Mouse (Mus musculus): ENCODE data around the gene Ccdc162. TPM values are rescaled to one million over a fixed set of nuclear protein-coding genes. Genes with fewer than 3 reads are reported as not detected.

Ccdc162 gene
- polyA plus RNA-seq (2015; fragmentation: Nextera tagmentation; extraction: Ambion mirVana) = 1.5 and 2.1 TPM in 2 replicates

GRCm38 (mm10) chr10:41716029-41716897 lies at the start of gene Ccdc162:
TSS of gene Ccdc162 (minus strand) at chr10:41716634.

DNA sequence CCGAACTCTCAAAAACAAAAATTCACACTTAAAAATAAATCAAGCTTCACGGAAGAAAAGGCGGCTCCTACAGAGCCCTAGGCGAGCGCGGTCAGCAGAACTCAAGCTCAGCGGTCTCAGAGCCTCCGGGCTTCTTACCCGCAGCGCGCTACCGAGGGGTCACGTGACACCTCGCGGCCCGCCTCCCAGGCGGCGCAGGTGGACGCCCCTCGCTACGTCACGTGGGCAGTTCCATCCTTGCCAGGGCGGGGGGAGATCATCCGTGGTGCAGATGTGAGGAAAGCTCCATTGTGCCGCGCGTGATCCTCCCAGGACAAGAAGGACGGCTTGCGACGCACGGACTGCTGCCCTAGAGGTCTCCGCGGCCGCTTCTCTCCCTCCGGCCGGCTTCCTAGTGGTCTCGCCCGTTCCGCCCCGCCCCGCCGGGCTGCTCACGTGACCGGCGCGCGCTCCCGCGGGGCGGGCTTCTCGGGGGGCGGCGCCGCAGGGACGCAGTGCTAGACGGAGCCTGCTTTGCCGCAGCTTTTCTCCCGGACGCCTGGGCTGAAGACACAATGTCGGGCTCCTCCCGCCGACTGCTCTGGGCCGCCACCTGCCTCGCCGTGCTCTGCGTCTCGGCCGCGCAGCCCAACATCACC lies 197.3 kb downstream of the Ccdc162 start, which contains the start of gene Cd164:
Cd164 (plus strand) TSS at position 434 of the 638 bp plus-strand sequence.

DNA sequence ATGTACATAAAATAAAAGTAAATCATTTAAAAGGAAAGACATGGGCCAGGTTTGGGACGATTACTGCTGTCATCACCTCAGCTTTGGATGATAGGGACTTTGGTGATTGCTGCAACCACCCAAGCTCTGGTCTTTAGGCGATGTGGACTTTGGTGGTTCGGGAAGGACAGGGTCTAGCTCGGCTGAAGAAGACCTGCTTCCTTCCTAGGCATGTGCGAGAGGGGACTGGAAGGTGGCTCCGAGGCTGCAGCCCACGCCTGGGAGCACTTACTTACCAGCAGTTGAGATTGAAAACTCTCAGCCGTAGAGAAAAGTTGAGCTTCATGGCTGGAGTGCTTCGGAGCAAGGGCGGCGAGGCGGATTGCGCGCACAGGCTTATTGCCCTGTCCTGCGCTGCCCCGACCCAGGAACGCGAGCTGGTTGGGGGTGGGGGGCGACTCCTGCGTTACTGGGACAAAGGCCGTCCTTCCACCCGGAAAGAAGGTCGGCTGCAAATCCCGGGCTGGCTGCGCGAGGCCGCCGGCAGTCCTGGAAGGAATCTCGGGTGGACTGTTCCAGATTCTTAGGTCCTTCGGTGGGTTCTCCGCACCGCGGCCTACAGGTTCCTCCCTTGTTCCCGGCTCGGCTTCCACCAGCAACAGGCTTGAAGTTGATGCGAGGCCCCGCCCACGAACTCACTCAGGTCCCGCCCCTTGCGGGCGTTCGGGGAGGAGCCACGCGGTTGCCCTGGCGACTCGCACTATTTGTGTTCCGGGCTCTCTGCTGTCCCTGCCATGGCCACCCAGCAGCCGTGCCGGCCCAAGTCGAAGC lies 226.5 kb downstream of the Ccdc162 start, which contains the start of the genes Smpd2 and Ppil6:
Smpd2 (minus strand) TSS at position 662 of the 810 bp plus-strand sequence.
Ppil6 (plus strand) TSS at position 732 of the 810 bp plus-strand sequence.

Small RNAs within 50 kb of the gene (microRNA-seq; reads per million reads assigned to microRNA genes)
- gene Mir3473b = not detected

Other genes starting within 250 kb of the Ccdc162 start
- 24.3 and 26.9 TPM in 2 replicates for gene Mical1, start 240.3 kb downstream of the Ccdc162 start, polyA plus RNA-seq (2015; fragmentation: Nextera tagmentation; extraction: Ambion mirVana)
- 40.4 and 48.6 TPM in 2 replicates for gene Smpd2, start 226.3 kb downstream of the Ccdc162 start, polyA plus RNA-seq (2015; fragmentation: Nextera tagmentation; extraction: Ambion mirVana)
- gene Ppil6, start 226.2 kb downstream of the Ccdc162 start, polyA plus RNA-seq (2015; fragmentation: Nextera tagmentation; extraction: Ambion mirVana) = 8.3 and 10.1 TPM in 2 replicates
- gene Cd164, start 197.2 kb downstream of the Ccdc162 start, polyA plus RNA-seq (2015; fragmentation: Nextera tagmentation; extraction: Ambion mirVana) = 48.1 and 56.2 TPM in 2 replicates
- gene Cep57l1, start 93.2 kb upstream of the Ccdc162 start, polyA plus RNA-seq (2015; fragmentation: Nextera tagmentation; extraction: Ambion mirVana) = 10.0 and 12.2 TPM in 2 replicates
- gene Sesn1, start 93.3 kb upstream of the Ccdc162 start, polyA plus RNA-seq (2015; fragmentation: Nextera tagmentation; extraction: Ambion mirVana) = 33.2 and 34.4 TPM in 2 replicates

All from neural tube, postnatal 0 days (tissue).